Mouse (Mus musculus) brain, embryonic 14.5 days (tissue): ENCODE results near the gene Tmem221.

ENCODE experiments used
- CTCF ChIP-seq: fragments of 200-500 bp; IDR thresholded peaks from 2 replicates; pipeline ENCODE4 v1.5.1; 2012; ENCODE audit warnings: inconsistent platforms, mild to moderate bottlenecking, moderate library complexity, borderline replicate concordance; ENCODE audit not compliant: insufficient read depth, insufficient read length; ENCODE audit errors: extremely low read depth
- POLR2A ChIP-seq: fragments of 200-500 bp; IDR thresholded peaks from 2 replicates; pipeline ENCODE4 v1.6.1; 2012; ENCODE audit warnings: mild to moderate bottlenecking, inconsistent platforms, borderline replicate concordance; ENCODE audit not compliant: poor library complexity, insufficient read depth, insufficient read length, severe bottlenecking; ENCODE audit errors: extremely low read depth

DNA sequence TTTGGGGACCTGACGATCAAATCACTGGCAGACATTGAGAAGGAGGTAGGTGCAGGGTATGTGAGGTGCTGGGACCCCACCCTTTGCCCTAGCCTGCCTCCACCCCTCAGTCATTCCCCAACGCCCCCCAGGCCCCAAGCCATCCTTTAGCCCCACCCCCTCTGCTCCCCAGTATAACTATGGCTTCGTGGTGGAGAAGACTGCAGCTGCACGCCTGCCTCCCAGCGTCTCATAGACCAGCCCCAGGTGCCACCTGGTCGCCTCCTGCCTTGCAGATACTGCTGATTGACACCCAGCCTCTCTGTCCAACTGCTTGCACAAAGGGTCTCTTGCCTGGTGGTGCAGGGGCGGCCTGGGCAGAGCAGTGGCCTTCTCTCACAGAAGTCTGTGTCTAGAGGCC lies 11.1 kb downstream of the Tmem221 start:
- TF ChIP-seq POLR2A, result no peak
- no peak for TF ChIP-seq CTCF
